Mouse (Mus musculus): ENCODE measurements around the gene Elk3. TPM values are rescaled to one million over a fixed set of nuclear protein-coding genes. Genes with fewer than 3 reads are reported as not detected.

Gene Elk3
- polyA plus RNA-seq, 1 experiment from 2014 or later = 37.6 TPM

- Histone ChIP-seq H3K9ac (no peak overlapping the region; the same call in 1 of the 2 replicates), H3K27ac (0 out of 2 replicates have a peak overlapping the region, but pooled peaks have one; percentile 30), H3K4me3 (no peak overlapping the region), H3K36me3 (peaks cover 19% of the 10 kb centered on the region), H3K27me3 (no peaks in the 10 kb centered on the region), H3K4me2 (replicated peaks) (no peak overlapping the region), H3K9me3 (no peaks in the 10 kb centered on the region), H3K4me1 (peaks cover 37% of the 10 kb centered on the region)
- no peak for ATAC-seq (ENCODE audit: insufficient number of reproducible peaks, insufficient read depth, low FRiP score, low TSS enrichment)
- 66% methylated on average over 25 of the region's 25 CpGs for WGBS
These were observed 35.5 kb downstream of the Elk3 start for GRCm38 (mm10) chr10:93275212-93276136.

DNA sequence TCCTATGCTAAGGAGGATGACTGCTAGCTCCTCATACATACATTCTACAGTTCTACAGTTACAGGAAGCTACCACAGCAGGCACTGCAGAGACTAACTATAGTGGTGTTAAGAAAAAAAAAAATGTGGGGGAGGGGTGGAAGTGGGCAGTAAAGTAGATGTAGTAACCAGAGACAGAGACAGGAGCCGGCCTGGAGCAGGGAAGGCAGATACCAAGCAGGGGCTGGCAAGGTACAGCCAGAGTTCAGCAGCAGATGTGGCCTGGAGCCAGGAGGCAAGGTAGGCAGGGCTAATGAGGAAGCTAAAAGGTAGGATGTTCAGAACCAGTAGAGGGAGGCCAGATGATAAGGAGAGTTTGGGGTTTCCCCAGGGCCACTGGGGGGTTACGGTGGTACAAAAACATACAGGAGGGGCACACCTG is 36.6 kb downstream of the Elk3 start:
- H3K4me2 ChIP-seq (replicated peaks) = no peak overlapping the region
- H3K27ac ChIP-seq = no peak overlapping the region
- peaks cover 47% of the 10 kb centered on the region for H3K4me1 ChIP-seq
- no peak overlapping the region for H3K4me3 ChIP-seq
- ATAC-seq (ENCODE audit: insufficient number of reproducible peaks, insufficient read depth, low FRiP score, low TSS enrichment) = no peak
- H3K27me3 ChIP-seq = no peaks in the 10 kb centered on the region
- peaks cover 11% of the 10 kb centered on the region; the same call in 1 of the 2 replicates for H3K36me3 ChIP-seq
- no peak overlapping the region for H3K9ac ChIP-seq
- WGBS = 57% methylated on average over 2 of the region's 2 CpGs
- H3K9me3 ChIP-seq = no peaks in the 10 kb centered on the region

GRCm38 (mm10) chr10:93272986-93273982 is 37.7 kb downstream of the Elk3 start:
- Histone ChIP-seq H3K4me1 (peaks cover 49% of the 10 kb centered on the region), H3K27ac (no peak overlapping the region), H3K36me3 (0 out of 2 replicates have a peak, but pooled peaks cover 4% of the 10 kb centered on the region), H3K4me3 (no peak overlapping the region), H3K9ac (no peak overlapping the region), H3K27me3 (no peaks in the 10 kb centered on the region), H3K9me3 (no peaks in the 10 kb centered on the region), H3K4me2 (replicated peaks) (no peak overlapping the region)
- WGBS = 83% methylated on average over 14 of the region's 14 CpGs
- ATAC-seq (ENCODE audit: insufficient number of reproducible peaks, insufficient read depth, low FRiP score, low TSS enrichment) = no peak

DNA sequence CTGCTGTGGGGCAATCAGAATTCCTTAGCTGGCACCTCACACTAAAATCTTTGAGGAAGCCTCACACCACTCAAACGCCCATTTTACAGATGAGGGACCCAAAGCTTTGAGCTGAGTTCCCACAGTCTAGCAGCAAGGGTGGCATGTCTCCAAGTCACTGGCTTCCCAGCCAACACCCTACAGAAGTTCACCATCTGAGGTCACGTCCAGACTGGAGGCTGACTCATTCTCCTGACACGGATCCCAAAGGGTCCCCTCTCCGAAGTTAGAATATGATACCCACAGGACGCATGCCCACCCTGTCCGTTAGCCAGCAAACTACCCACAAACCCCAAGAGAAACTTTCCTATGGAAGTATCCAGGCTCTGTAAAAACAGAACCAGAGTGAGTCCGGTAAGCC is 39.1 kb downstream of the Elk3 start:
- Histone ChIP-seq H3K9me3 (no peaks in the 10 kb centered on the region), H3K4me2 (replicated peaks) (no peak overlapping the region), H3K4me1 (peaks cover 43% of the 10 kb centered on the region), H3K9ac (no peak overlapping the region; the same call in 1 of the 2 replicates), H3K27ac (no peak overlapping the region), H3K4me3 (no peak overlapping the region), H3K27me3 (no peaks in the 10 kb centered on the region), H3K36me3 (0 out of 2 replicates have a peak, but pooled peaks cover 4% of the 10 kb centered on the region)
- no peak for ATAC-seq (ENCODE audit: insufficient number of reproducible peaks, insufficient read depth, low FRiP score, low TSS enrichment)
- 83% methylated on average over 7 of the region's 7 CpGs for WGBS

DNA sequence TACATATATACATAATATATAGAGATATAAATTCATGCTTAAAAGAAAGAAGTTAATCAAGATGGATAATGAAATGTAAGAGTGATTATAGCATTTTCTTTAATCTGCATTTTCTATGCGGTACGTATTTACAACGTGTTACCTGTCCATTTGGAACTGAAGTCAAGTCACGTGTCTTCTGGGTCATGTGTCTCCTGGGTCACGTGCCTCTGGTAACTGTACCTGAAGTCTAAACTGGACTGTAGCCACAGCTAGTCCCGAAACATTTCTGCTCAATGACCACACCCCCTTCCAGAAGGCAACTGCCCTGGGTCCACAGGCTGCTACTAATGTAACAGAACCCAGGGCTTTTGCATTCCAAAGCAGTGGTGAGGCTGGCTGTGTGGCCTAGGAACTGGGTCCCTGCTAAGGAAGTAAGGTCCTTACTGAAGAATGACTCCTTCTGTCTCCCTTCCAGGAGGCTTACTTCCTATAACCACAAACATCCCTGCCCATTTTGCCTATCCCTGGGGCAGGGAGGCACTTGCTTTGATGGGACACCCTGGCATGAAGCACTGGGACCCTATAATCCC is 40.0 kb downstream of the Elk3 start:
- no peak overlapping the region for H3K27ac ChIP-seq
- H3K36me3 ChIP-seq = 0 out of 2 replicates have a peak, but pooled peaks cover 6% of the 10 kb centered on the region
- no peak overlapping the region for H3K9ac ChIP-seq
- no peaks in the 10 kb centered on the region for H3K9me3 ChIP-seq
- peaks cover 35% of the 10 kb centered on the region for H3K4me1 ChIP-seq
- no peaks in the 10 kb centered on the region for H3K27me3 ChIP-seq
- H3K4me2 ChIP-seq (replicated peaks) = no peak overlapping the region
- H3K4me3 ChIP-seq = no peak overlapping the region
- 85% methylated on average over 6 of the region's 6 CpGs for WGBS
- ATAC-seq (ENCODE audit: insufficient number of reproducible peaks, insufficient read depth, low FRiP score, low TSS enrichment) = no peak

DNA sequence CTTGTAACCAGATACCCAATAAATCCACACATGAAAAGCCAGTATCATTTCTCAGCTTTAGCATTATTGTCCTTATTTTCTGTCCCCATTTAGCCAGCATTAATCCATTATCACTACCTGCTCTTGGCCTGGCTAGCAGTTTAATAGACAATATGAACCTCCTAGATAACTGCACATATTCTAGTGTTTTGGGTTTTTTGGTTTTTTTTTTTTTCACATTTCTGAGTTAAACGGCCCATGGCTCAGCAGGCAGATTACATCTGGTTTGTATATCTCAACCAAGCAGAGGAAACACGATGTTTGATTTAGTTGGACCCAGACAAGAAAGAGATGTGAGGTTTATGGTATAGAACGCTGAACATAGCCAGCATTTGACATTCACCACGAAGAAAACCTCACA is 41.2 kb downstream of the Elk3 start:
- Histone ChIP-seq H3K27ac (peak overlapping the region; percentile 85; the same call in 1 of the 2 replicates), H3K4me2 (replicated peaks) (no peak overlapping the region), H3K36me3 (peaks cover 14% of the 10 kb centered on the region), H3K9me3 (no peaks in the 10 kb centered on the region), H3K27me3 (no peaks in the 10 kb centered on the region), H3K4me3 (no peak overlapping the region), H3K4me1 (peaks cover 26% of the 10 kb centered on the region), H3K9ac (no peak overlapping the region)
- no peak for ATAC-seq (ENCODE audit: insufficient number of reproducible peaks, insufficient read depth, low FRiP score, low TSS enrichment)
- WGBS = 30% methylated on average over 4 of the region's 4 CpGs

GRCm38 (mm10) chr10:93268339-93268738 is 42.6 kb downstream of the Elk3 start:
- Histone ChIP-seq H3K27me3 (no peaks in the 10 kb centered on the region), H3K9ac (no peak overlapping the region), H3K27ac (no peak overlapping the region), H3K4me1 (peaks cover 19% of the 10 kb centered on the region), H3K9me3 (no peaks in the 10 kb centered on the region), H3K4me3 (no peak overlapping the region), H3K36me3 (peaks cover 28% of the 10 kb centered on the region), H3K4me2 (replicated peaks) (no peak overlapping the region)
- WGBS = 95% methylated on average over 3 of the region's 3 CpGs
- no peak for ATAC-seq (ENCODE audit: insufficient number of reproducible peaks, insufficient read depth, low FRiP score, low TSS enrichment)

GRCm38 (mm10) chr10:93267509-93267908 is 43.4 kb downstream of the Elk3 start:
- Histone ChIP-seq H3K4me1 (peaks cover 28% of the 10 kb centered on the region), H3K9me3 (no peaks in the 10 kb centered on the region), H3K4me2 (replicated peaks) (no peak overlapping the region), H3K9ac (no peak overlapping the region), H3K4me3 (no peak overlapping the region), H3K27me3 (no peaks in the 10 kb centered on the region), H3K27ac (no peak overlapping the region), H3K36me3 (peaks cover 28% of the 10 kb centered on the region)
- no peak for ATAC-seq (ENCODE audit: insufficient number of reproducible peaks, insufficient read depth, low FRiP score, low TSS enrichment)
- WGBS = 94% methylated on average over 5 of the region's 5 CpGs

GRCm38 (mm10) chr10:93266521-93266920 is 44.4 kb downstream of the Elk3 start:
- ATAC-seq (ENCODE audit: insufficient number of reproducible peaks, insufficient read depth, low FRiP score, low TSS enrichment) = no peak
- no peak overlapping the region for H3K4me2 ChIP-seq (replicated peaks)
- H3K27ac ChIP-seq = no peak overlapping the region
- H3K9ac ChIP-seq = no peak overlapping the region
- no peaks in the 10 kb centered on the region for H3K9me3 ChIP-seq
- WGBS = 90% methylated on average over 7 of the region's 7 CpGs
- peaks cover 38% of the 10 kb centered on the region for H3K4me1 ChIP-seq
- H3K36me3 ChIP-seq = peaks cover 28% of the 10 kb centered on the region
- no peak overlapping the region for H3K4me3 ChIP-seq
- no peaks in the 10 kb centered on the region for H3K27me3 ChIP-seq

DNA sequence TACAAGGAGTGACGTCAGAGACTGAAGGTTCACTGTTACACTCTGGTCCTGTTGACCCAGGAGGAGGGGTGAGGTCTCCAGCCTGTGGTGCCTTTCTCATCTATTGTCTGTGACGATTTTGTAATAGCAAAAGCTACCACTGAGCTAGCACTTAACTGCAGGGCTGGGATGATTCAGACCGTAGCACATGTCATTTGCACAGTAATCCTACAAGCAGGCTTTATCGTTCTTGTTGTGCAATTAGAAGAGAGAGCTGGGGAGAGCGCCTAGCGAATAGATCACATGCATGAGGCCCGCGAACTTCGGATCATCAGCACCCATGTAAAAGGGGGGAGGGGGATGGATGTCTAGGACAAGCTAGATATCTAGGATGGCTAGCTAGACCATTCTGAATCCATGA is 45.1 kb downstream of the Elk3 start:
- H3K4me2 ChIP-seq (replicated peaks) = no peak overlapping the region
- H3K27ac ChIP-seq = no peak overlapping the region
- no peak overlapping the region for H3K4me3 ChIP-seq
- H3K4me1 ChIP-seq = peaks cover 38% of the 10 kb centered on the region
- ATAC-seq (ENCODE audit: insufficient number of reproducible peaks, insufficient read depth, low FRiP score, low TSS enrichment) = no peak
- WGBS = 90% methylated on average over 9 of the region's 9 CpGs
- H3K9me3 ChIP-seq = no peaks in the 10 kb centered on the region
- H3K36me3 ChIP-seq = peaks cover 28% of the 10 kb centered on the region
- H3K9ac ChIP-seq = no peak overlapping the region
- H3K27me3 ChIP-seq = no peaks in the 10 kb centered on the region

GRCm38 (mm10) chr10:93264001-93264400 is 46.9 kb downstream of the Elk3 start:
- no peaks in the 10 kb centered on the region for H3K9me3 ChIP-seq
- H3K4me2 ChIP-seq (replicated peaks) = no peak overlapping the region
- 86% methylated on average over 5 of the region's 5 CpGs for WGBS
- no peak overlapping the region for H3K27ac ChIP-seq
- ATAC-seq (ENCODE audit: insufficient number of reproducible peaks, insufficient read depth, low FRiP score, low TSS enrichment) = no peak
- H3K27me3 ChIP-seq = no peaks in the 10 kb centered on the region
- H3K36me3 ChIP-seq = peaks cover 35% of the 10 kb centered on the region
- H3K9ac ChIP-seq = no peak overlapping the region
- no peak overlapping the region for H3K4me3 ChIP-seq
- peaks cover 26% of the 10 kb centered on the region for H3K4me1 ChIP-seq

Data from embryonic facial prominence, embryonic 12.5 days (tissue).